Mouse (Mus musculus): ENCODE measurements around the gene Cdc6. TPM values are rescaled to one million over a fixed set of nuclear protein-coding genes. Genes with fewer than 3 reads are reported as not detected.

Cdc6 gene
- total and polyA plus RNA-seq, 3 experiments: 56.9 to 104 (median 69.4) TPM

DNA sequence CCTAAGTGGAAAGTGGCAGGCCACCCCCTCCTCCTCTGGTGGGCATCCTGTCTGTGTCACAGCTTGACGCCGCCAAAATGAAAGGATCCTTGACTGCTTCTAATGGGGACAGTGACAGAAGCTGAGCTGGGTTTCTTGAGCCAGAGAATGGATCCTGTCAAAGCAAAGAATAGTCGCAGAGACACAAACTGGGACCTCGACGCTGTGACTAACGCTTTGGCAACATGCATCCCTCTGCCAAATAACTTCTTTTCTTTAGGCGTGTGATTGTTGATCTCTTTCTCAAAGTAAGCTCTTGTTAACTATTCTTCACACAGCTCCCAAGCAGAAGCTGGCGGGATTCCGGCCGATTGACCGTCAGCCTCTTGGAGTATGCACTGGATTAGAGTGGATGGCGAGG lies 40.3 kb upstream of the Cdc6 start:
- Histone ChIP-seq H3K4me1 (ENCODE audit: control insufficient read depth in 1 of 2, insufficient read depth in 2 of 2, low read length in 2 of 2) (peaks cover 5 to 10% of the 10 kb centered on the region in 2 experiments), H3K79me2 (ENCODE audit: control insufficient read depth, insufficient read depth, low read length, poor library complexity) (peaks cover 10% of the 10 kb centered on the region), H3K4me3 (ENCODE audit: control insufficient read depth in 1 of 2, insufficient read depth in 1 of 2, low read depth in 2 of 2, low read length in 2 of 2) (no peak overlapping the region), H3K36me3 (ENCODE audit: control insufficient read depth in 1 of 2, insufficient read depth in 2 of 2, low read length in 2 of 2) (peaks cover 5 to 9% of the 10 kb centered on the region in 2 experiments), H3K27me3 (ENCODE audit: control insufficient read depth in 1 of 2, insufficient read depth in 2 of 2, low read length in 2 of 2) (no peaks in the 10 kb centered on the region), H3K9ac (ENCODE audit: control insufficient read depth, low read depth, low read length, poor library complexity, severe bottlenecking) (no peak overlapping the region), H3K9me3 (replicated peaks; ENCODE audit: insufficient read depth, low read length) (no peaks in the 10 kb centered on the region), H3K27ac (ENCODE audit: control insufficient read depth, low read depth, low read length) (no peak overlapping the region)
- no peak for TF ChIP-seq RCOR1 (IDR thresholded peaks at IDR 0.05; ENCODE audit: low read depth, low read length)
- no peak for TF ChIP-seq CHD1 (IDR thresholded peaks at IDR 0.05; ENCODE audit: low read depth, low read length)
- TF ChIP-seq POLR2AphosphoS2 (IDR thresholded peaks at IDR 0.05; ENCODE audit: low read length): no peak
- TF ChIP-seq NELFE (IDR thresholded peaks at IDR 0.05; ENCODE audit: low read depth, low read length): no peak
- no peak for TF ChIP-seq USF1 (IDR thresholded peaks at IDR 0.05; ENCODE audit: low read depth, low read length)
- no peak for TF ChIP-seq ZKSCAN1 (IDR thresholded peaks at IDR 0.05; ENCODE audit: low read depth, low read length)
- TF ChIP-seq NRF1 (IDR thresholded peaks at IDR 0.05; ENCODE audit: insufficient read depth, low read depth, low read length, poor library complexity, severe bottlenecking): no peak
- TF ChIP-seq UBTF (IDR thresholded peaks at IDR 0.05; ENCODE audit: borderline replicate concordance, insufficient read depth, low read depth, low read length): no peak
- TF ChIP-seq MAFK (IDR thresholded peaks at IDR 0.05; ENCODE audit: borderline replicate concordance, low read depth, low read length): no peak
- TF ChIP-seq MYC (IDR thresholded peaks at IDR 0.05; ENCODE audit: low read depth, low read length): no peak
- DNase-seq (ENCODE audit: low read depth, low spot score): no peak

DNA sequence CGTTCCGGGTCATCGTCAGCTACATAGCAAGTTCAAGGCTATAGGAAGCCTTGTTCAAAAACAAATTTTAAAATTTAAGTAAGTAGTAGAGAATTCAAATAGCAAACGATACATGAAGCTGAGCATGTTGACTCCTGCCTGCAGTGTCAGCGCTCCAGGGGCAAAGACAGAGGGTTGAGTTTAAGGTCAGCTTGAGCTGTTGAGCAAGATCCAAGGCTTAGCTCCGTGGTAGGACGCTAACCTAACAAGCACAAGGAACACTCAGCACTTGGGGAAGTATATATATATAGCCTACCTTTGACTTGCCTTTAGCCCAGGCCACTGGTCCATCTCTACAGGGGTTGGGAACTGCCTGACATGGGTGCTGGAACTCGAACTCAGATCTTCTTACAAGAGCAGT lies 37.7 kb upstream of the Cdc6 start:
- Histone ChIP-seq H3K27ac (ENCODE audit: control insufficient read depth, low read depth, low read length) (no peak overlapping the region), H3K4me1 (ENCODE audit: control insufficient read depth in 1 of 2, insufficient read depth in 2 of 2, low read length in 2 of 2) (peaks cover 4 to 9% of the 10 kb centered on the region in 2 experiments), H3K79me2 (ENCODE audit: control insufficient read depth, insufficient read depth, low read length, poor library complexity) (peaks cover 3% of the 10 kb centered on the region), H3K27me3 (ENCODE audit: control insufficient read depth in 1 of 2, insufficient read depth in 2 of 2, low read length in 2 of 2) (no peaks in the 10 kb centered on the region), H3K9ac (ENCODE audit: control insufficient read depth, low read depth, low read length, poor library complexity, severe bottlenecking) (no peak overlapping the region), H3K9me3 (replicated peaks; ENCODE audit: insufficient read depth, low read length) (no peaks in the 10 kb centered on the region), H3K36me3 (ENCODE audit: control insufficient read depth in 1 of 2, insufficient read depth in 2 of 2, low read length in 2 of 2) (peaks cover 9 to 11% of the 10 kb centered on the region in 2 experiments), H3K4me3 (ENCODE audit: control insufficient read depth in 1 of 2, insufficient read depth in 1 of 2, low read depth in 2 of 2, low read length in 2 of 2) (no peak overlapping the region)
- no peak for DNase-seq (ENCODE audit: low read depth, low spot score)
- no peak for TF ChIP-seq RAD21 (IDR thresholded peaks at IDR 0.05; ENCODE audit: low read depth, low read length)
- no peak for TF ChIP-seq MAX (IDR thresholded peaks at IDR 0.05; ENCODE audit: low read length)
- TF ChIP-seq GATA1 (IDR thresholded peaks at IDR 0.05; ENCODE audit: low read depth, low read length): no peak
- no peak for TF ChIP-seq POLR2AphosphoS5 (IDR thresholded peaks at IDR 0.05; ENCODE audit: borderline replicate concordance, low read depth, low read length)
- TF ChIP-seq POLR2AphosphoS2 (IDR thresholded peaks at IDR 0.05; ENCODE audit: low read length): no peak
- TF ChIP-seq USF2 (IDR thresholded peaks at IDR 0.05; ENCODE audit: borderline replicate concordance in 1 of 2, insufficient read depth in 1 of 2, low read depth in 1 of 2, low read length in 2 of 2): no peak
- TF ChIP-seq UBTF (IDR thresholded peaks at IDR 0.05; ENCODE audit: borderline replicate concordance, insufficient read depth, low read depth, low read length): no peak
- no peak for TF ChIP-seq JUND (IDR thresholded peaks at IDR 0.05; ENCODE audit: low read depth, low read length)
- no peak for TF ChIP-seq NELFE (IDR thresholded peaks at IDR 0.05; ENCODE audit: low read depth, low read length)

Measured in MEL (cell line).